Mouse (Mus musculus) CH12.LX (cell line): ENCODE results near the gene Cmtm6. TPM values are rescaled to one million over a fixed set of nuclear protein-coding genes. Genes with fewer than 3 reads are reported as not detected.

Source experiments
- DNase-seq: peaks from one replicate; pipeline ENCODE4 v3.0.0-alpha.2; 2013; ENCODE audit errors: extremely low read depth
- H3K27ac ChIP-seq: 2 replicates; pipeline ENCODE4 v1.5.1; 2012; ENCODE audit warnings: low read depth, mild to moderate bottlenecking, control low read depth, moderate library complexity; ENCODE audit not compliant: insufficient read depth
- H3K27me3 ChIP-seq: replicated peaks from 2 replicates; pipeline ENCODE3; 2012; ENCODE audit warnings: inconsistent platforms
- H3K36me3 ChIP-seq, 2 experiments: replicated peaks in 1 of 2; 2 replicates each; pipeline versions ENCODE3 to v1.6.1; 2012; ENCODE audit warnings: inconsistent platforms in 1 of 2, low read length in 1 of 2, mild to moderate bottlenecking in 1 of 2, mixed read lengths in 1 of 2, moderate library complexity in 1 of 2; ENCODE audit not compliant: control insufficient read depth in 1 of 2, insufficient read depth in 1 of 2
- H3K4me1 ChIP-seq, 2 experiments: 2 replicates each; pipeline ENCODE4 v1.6.1; 2012; ENCODE audit warnings: inconsistent platforms in 1 of 2, moderate library complexity in 1 of 2; ENCODE audit not compliant: insufficient read depth in 2 of 2, control insufficient read depth in 1 of 2
- H3K4me2 ChIP-seq: 2 replicates; pipeline ENCODE4 v1.6.1; 2012; ENCODE audit warnings: low read depth, mild to moderate bottlenecking, control low read depth; ENCODE audit not compliant: poor library complexity, insufficient read depth, severe bottlenecking
- H3K4me3 ChIP-seq, 3 experiments: fragments of 150-350 bp in 1 of 3; sonication (generic) in 1 of 3; replicated peaks in 1 of 3; 2 replicates each; pipeline versions ENCODE3 to v1.5.1; 2011 to 2012; ENCODE audit warnings: low read depth in 2 of 3, low read length in 2 of 3, mild to moderate bottlenecking in 2 of 3, moderate library complexity in 2 of 3, control low read depth in 1 of 3, improper control_type of control experiment in 1 of 3, inconsistent platforms in 1 of 3, mixed read lengths in 1 of 3; ENCODE audit not compliant: poor library complexity in 1 of 3
- H3K79me2 ChIP-seq: replicated peaks from 2 replicates; pipeline ENCODE4 v1.6.1; 2012; ENCODE audit warnings: mild to moderate bottlenecking, moderate library complexity; ENCODE audit not compliant: control insufficient read depth, poor library complexity, insufficient read depth, severe bottlenecking; ENCODE audit errors: extremely low read depth
- H3K9ac ChIP-seq: 2 replicates; pipeline ENCODE4 v1.6.1; 2012; ENCODE audit warnings: low read depth, mild to moderate bottlenecking, control low read depth, moderate library complexity; ENCODE audit not compliant: insufficient read depth
- H3K9me3 ChIP-seq: replicated peaks from 2 replicates; pipeline ENCODE3; 2012; ENCODE audit warnings: low read length, inconsistent platforms, mixed read lengths
- BHLHE40 ChIP-seq: IDR thresholded peaks from 2 replicates; pipeline ENCODE4 v1.6.1; 2011; ENCODE audit warnings: mild to moderate bottlenecking, low read depth, low read length, improper control_type of control experiment
- CHD1 ChIP-seq: IDR thresholded peaks from 2 replicates; pipeline ENCODE4 v1.6.1; 2012; ENCODE audit warnings: low read depth, low read length, improper control_type of control experiment, inconsistent platforms
- CHD2 ChIP-seq: IDR thresholded peaks from 2 replicates; pipeline ENCODE4 v1.6.1; 2011; ENCODE audit warnings: low read length, improper control_type of control experiment
- CTCF ChIP-seq, 2 experiments: IDR thresholded peaks in 1 of 2; conservative IDR thresholded peaks in 1 of 2; 2 replicates each; pipeline ENCODE4 v1.5.1; 2011 to 2012; ENCODE audit warnings: low read depth in 2 of 2, low read length in 2 of 2, improper control_type of control experiment in 1 of 2, inconsistent platforms in 1 of 2, mild to moderate bottlenecking in 1 of 2, moderate library complexity in 1 of 2
- E2F4 ChIP-seq: IDR thresholded peaks from 2 replicates; pipeline ENCODE4 v1.6.1; 2011; ENCODE audit warnings: low read depth, low read length, improper control_type of control experiment; ENCODE audit not compliant: insufficient replicate concordance
- ELF1 ChIP-seq: IDR thresholded peaks from 2 replicates; pipeline ENCODE4 v1.6.1; 2014; ENCODE audit warnings: low read depth, mild to moderate bottlenecking, inconsistent platforms, low read length, improper control_type of control experiment
- EP300 ChIP-seq: IDR thresholded peaks from 2 replicates; pipeline ENCODE4 v1.6.1; 2011; ENCODE audit warnings: low read length, improper control_type of control experiment
- ETS1 ChIP-seq: conservative IDR thresholded peaks from 2 replicates; pipeline ENCODE4 v1.6.1; 2012; ENCODE audit warnings: low read depth, mild to moderate bottlenecking, inconsistent platforms, low read length, improper control_type of control experiment, moderate library complexity
- GABPA ChIP-seq: IDR thresholded peaks from 2 replicates; pipeline ENCODE4 v1.6.1; 2012; ENCODE audit warnings: low read depth, low read length, improper control_type of control experiment, inconsistent platforms; ENCODE audit not compliant: insufficient replicate concordance
- HCFC1 ChIP-seq: IDR thresholded peaks from 2 replicates; pipeline ENCODE4 v1.6.1; 2012; ENCODE audit warnings: low read depth, mild to moderate bottlenecking, inconsistent platforms, low read length, improper control_type of control experiment
- IRF4 ChIP-seq: IDR thresholded peaks from 2 replicates; pipeline ENCODE4 v1.6.1; 2014; ENCODE audit warnings: low read depth, mild to moderate bottlenecking, inconsistent platforms, low read length, improper control_type of control experiment
- JUN ChIP-seq: IDR thresholded peaks from 2 replicates; pipeline ENCODE4 v1.6.1; 2011; ENCODE audit warnings: low read depth, mild to moderate bottlenecking, low read length, improper control_type of control experiment, moderate library complexity; ENCODE audit not compliant: insufficient read depth
- JUND ChIP-seq: conservative IDR thresholded peaks from 2 replicates; pipeline ENCODE4 v1.6.1; 2011; ENCODE audit warnings: low read depth, low read length, improper control_type of control experiment
- KAT2A ChIP-seq: IDR thresholded peaks from 2 replicates; pipeline ENCODE4 v1.6.1; 2012; ENCODE audit warnings: low read length, improper control_type of control experiment, inconsistent platforms; ENCODE audit not compliant: insufficient replicate concordance
- MAFK ChIP-seq: IDR thresholded peaks from 2 replicates; pipeline ENCODE4 v1.6.1; 2011; ENCODE audit warnings: low read length, improper control_type of control experiment; ENCODE audit not compliant: insufficient replicate concordance
- MAX ChIP-seq: IDR thresholded peaks from 2 replicates; pipeline ENCODE4 v1.6.1; 2011; ENCODE audit warnings: low read length, improper control_type of control experiment
- MAZ ChIP-seq: IDR thresholded peaks from 2 replicates; pipeline ENCODE4 v1.6.1; 2012; ENCODE audit warnings: low read depth, mild to moderate bottlenecking, inconsistent platforms, low read length, improper control_type of control experiment, moderate library complexity
- MEF2A ChIP-seq: IDR thresholded peaks from 2 replicates; pipeline ENCODE4 v1.6.1; 2014; ENCODE audit warnings: low read depth, mild to moderate bottlenecking, inconsistent platforms, low read length, improper control_type of control experiment, borderline replicate concordance
- MXI1 ChIP-seq: IDR thresholded peaks from 2 replicates; pipeline ENCODE4 v1.6.1; 2011; ENCODE audit warnings: mild to moderate bottlenecking, low read depth, low read length, improper control_type of control experiment
- MYC ChIP-seq: IDR thresholded peaks from 2 replicates; pipeline ENCODE4 v1.6.1; 2011; ENCODE audit warnings: low read depth, mild to moderate bottlenecking, improper control_type of control experiment, low read length
- NELFE ChIP-seq: IDR thresholded peaks from 2 replicates; pipeline ENCODE4 v1.6.1; 2011; ENCODE audit warnings: low read depth, low read length, improper control_type of control experiment
- NRF1 ChIP-seq: IDR thresholded peaks from 2 replicates; pipeline ENCODE4 v1.6.1; 2014; ENCODE audit warnings: low read depth, mild to moderate bottlenecking, inconsistent platforms, low read length, improper control_type of control experiment, moderate library complexity
- PAX5 ChIP-seq: IDR thresholded peaks from 2 replicates; pipeline ENCODE4 v1.6.1; 2012; ENCODE audit warnings: low read length, inconsistent platforms, mixed read lengths
- POLR2A ChIP-seq: IDR thresholded peaks from 2 replicates; pipeline ENCODE4 v1.6.1; 2011; ENCODE audit warnings: low read depth, mild to moderate bottlenecking, improper control_type of control experiment, low read length
- POLR2AphosphoS2 ChIP-seq: IDR thresholded peaks from 2 replicates; pipeline ENCODE4 v1.6.1; 2011; ENCODE audit warnings: low read depth, low read length, improper control_type of control experiment
- RAD21 ChIP-seq: IDR thresholded peaks from 2 replicates; pipeline ENCODE4 v1.6.1; 2011; ENCODE audit warnings: low read depth, mild to moderate bottlenecking, low read length, improper control_type of control experiment, moderate library complexity
- RCOR1 ChIP-seq: conservative IDR thresholded peaks from 2 replicates; pipeline ENCODE4 v1.6.1; 2012; ENCODE audit warnings: low read depth, mild to moderate bottlenecking, inconsistent platforms, low read length, improper control_type of control experiment
- SIN3A ChIP-seq: IDR thresholded peaks from 2 replicates; pipeline ENCODE4 v1.6.1; 2012; ENCODE audit warnings: low read length, improper control_type of control experiment, inconsistent platforms
- SMC3 ChIP-seq: IDR thresholded peaks from 2 replicates; pipeline ENCODE4 v1.6.1; 2011; ENCODE audit warnings: low read depth, low read length, improper control_type of control experiment
- TBP ChIP-seq: conservative IDR thresholded peaks from 2 replicates; pipeline ENCODE4 v1.6.1; 2011; ENCODE audit warnings: low read depth, low read length, improper control_type of control experiment
- TCF12 ChIP-seq: IDR thresholded peaks from 2 replicates; pipeline ENCODE4 v1.6.1; 2014; ENCODE audit warnings: low read depth, mild to moderate bottlenecking, inconsistent platforms, low read length, improper control_type of control experiment
- UBTF ChIP-seq: IDR thresholded peaks from 2 replicates; pipeline ENCODE4 v1.6.1; 2012; ENCODE audit warnings: low read depth, mild to moderate bottlenecking, inconsistent platforms, low read length, improper control_type of control experiment, moderate library complexity
- USF1 ChIP-seq: IDR thresholded peaks from 2 replicates; pipeline ENCODE4 v1.6.1; 2014; ENCODE audit warnings: low read depth, mild to moderate bottlenecking, inconsistent platforms, low read length, improper control_type of control experiment
- USF2 ChIP-seq: conservative IDR thresholded peaks from 2 replicates; pipeline ENCODE4 v1.6.1; 2011; ENCODE audit warnings: low read depth, low read length, improper control_type of control experiment
- ZC3H11A ChIP-seq: IDR thresholded peaks from 2 replicates; pipeline ENCODE4 v1.6.1; 2012; ENCODE audit warnings: low read depth, mild to moderate bottlenecking, inconsistent platforms, low read length, improper control_type of control experiment
- ZKSCAN1 ChIP-seq: IDR thresholded peaks from 2 replicates; pipeline ENCODE4 v1.6.1; 2012; ENCODE audit warnings: low read depth, inconsistent platforms, low read length, improper control_type of control experiment, borderline replicate concordance
- ZMIZ1 ChIP-seq: IDR thresholded peaks from 2 replicates; pipeline ENCODE4 v1.6.1; 2012; ENCODE audit warnings: low read depth, mild to moderate bottlenecking, inconsistent platforms, low read length, improper control_type of control experiment
- ZNF384 ChIP-seq: IDR thresholded peaks from 2 replicates; pipeline ENCODE4 v1.6.1; 2012; ENCODE audit warnings: low read depth, low read length, improper control_type of control experiment, inconsistent platforms
- dilution Hi-C: fragments of 300-500 bp; cut with MboI; formaldehyde crosslinking; loops from 2 replicates; pipeline ENCODE4 v1.14.3; 2020; ENCODE audit warnings: low sequenced_read_pairs; ENCODE audit not compliant: extremely low pct_unique_long_range_greater_than_20kb, extremely low pct_ligation_motif_present
- in situ Hi-C: fragments of 300-500 bp; cut with MboI; formaldehyde crosslinking; loops from 3 replicates; pipeline ENCODE4 v1.14.3; 2019; ENCODE audit warnings: low sequenced_read_pairs, low pct_ligation_motif_present, low pct_unique_long_range_greater_than_20kb, mixed read lengths
- polyA plus RNA-seq: library from polyadenylated mRNA; unstranded; fragments of >175 nt; gene quantifications from 2 replicates; pipeline ENCODE4 v1.2.1, GENCODE M21; 2012; ENCODE audit warnings: low read depth; ENCODE audit not compliant: insufficient read length
- total RNA-seq, 2 experiments: library from RNA; depleted of rRNA; stranded (reverse); fragments of 300-350 nt in 1 of 2; fragments of >200 nt in 1 of 2; gene quantifications; 2 replicates each; pipeline ENCODE4 v1.2.3; 2012 to 2014

The Cmtm6 gene
- total and polyA plus RNA-seq, 3 experiments, result 30.1 to 39.5 (median 38.0) TPM

GRCm38 (mm10) chr9:114752863-114753484 is 22.1 kb downstream of the Cmtm6 start:
- Histone ChIP-seq H3K9ac (peak overlapping the region; percentile 77), H3K27me3 (no peaks in the 10 kb centered on the region), H3K4me1 (peaks cover 2 to 35% of the 10 kb centered on the region in 2 experiments; a peak in 2 of 4 replicates), H3K9me3 (no peaks in the 10 kb centered on the region), H3K4me2 (peak overlapping the region; percentile 77), H3K79me2 (no peaks in the 10 kb centered on the region), H3K4me3 (peak overlapping the region; percentile 41 to 55 (median 47)), H3K27ac (peak overlapping the region; percentile 96), H3K36me3 (peaks cover 21 to 54% of the 10 kb centered on the region in 2 experiments)
- in situ Hi-C loops, result loop anchor here (10.0 kb wide), 1 partner anchor 108 kb away; the partner anchor contains the start of gene Cnot10
- peak; percentile 88 for TF ChIP-seq IRF4
- TF ChIP-seq RAD21, result peak; percentile 96
- peak; percentile 63 for TF ChIP-seq HCFC1
- peak; percentile 21; the same call in 1 of the 2 replicates for TF ChIP-seq ZC3H11A
- peak; percentile 90 for TF ChIP-seq MXI1
- TF ChIP-seq SIN3A, result peak; percentile 96
- TF ChIP-seq TCF12, result peak; percentile 99
- no peak for TF ChIP-seq USF2
- TF ChIP-seq MAZ, result peak; percentile 81; the same call in 1 of the 2 replicates
- no peak for TF ChIP-seq UBTF
- TF ChIP-seq SMC3, result peak; percentile 89
- TF ChIP-seq E2F4, result no peak
- TF ChIP-seq EP300, result peak; percentile 89
- TF ChIP-seq POLR2AphosphoS2, result no peak; the same call in 1 of the 2 replicates
- no peak for TF ChIP-seq RCOR1
- TF ChIP-seq ZKSCAN1, result no peak
- TF ChIP-seq NRF1, result peak; percentile 44; the same call in 1 of the 2 replicates
- TF ChIP-seq MEF2A, result peak; percentile 90; the same call in 1 of the 2 replicates
- peak; percentile 73; the same call in 1 of the 2 replicates for TF ChIP-seq MYC
- TF ChIP-seq JUND, result no peak
- TF ChIP-seq ELF1, result peak; percentile 96
- TF ChIP-seq PAX5, result no peak
- TF ChIP-seq KAT2A, result 0 out of 2 replicates have a peak, but pooled peaks have one; percentile 32
- peak; percentile 38 to 97; a peak in 3 of 4 replicates for TF ChIP-seq CTCF (conservative IDR thresholded peaks at IDR 0.05 in 1 of 2, IDR thresholded peaks at IDR 0.05 in 1 of 2; ENCODE audit: low read depth in 2 of 2, low read length in 2 of 2)
- TF ChIP-seq ZNF384, result no peak
- TF ChIP-seq CHD1, result no peak
- TF ChIP-seq TBP, result no peak
- peak; percentile 71 for TF ChIP-seq MAX
- no peak; the same call in 1 of the 2 replicates for TF ChIP-seq NELFE
- TF ChIP-seq CHD2, result peak; percentile 63; the same call in 1 of the 2 replicates
- peak; percentile 99 for TF ChIP-seq ETS1
- peak; percentile 52; the same call in 1 of the 2 replicates for TF ChIP-seq MAFK
- no peak for TF ChIP-seq USF1
- no peak for TF ChIP-seq JUN
- TF ChIP-seq ZMIZ1, result no peak
- no peak for TF ChIP-seq GABPA
- peak; percentile 97 for TF ChIP-seq BHLHE40
- peak; percentile 51 for TF ChIP-seq POLR2A
- dilution Hi-C loops, result no loop called here
- peak; percentile 95 for DNase-seq
